In genomic region chr10:95565156-95565854, GRCm38 (mm10) we compare ENCODE assay signal across 1 mouse cellular context.
TF ChIP-seq lines count a peak whose summit lies in the region.

No protein-coding gene starts in this region.

TF ChIP-seq in CH12.LX, 34 proteins besides CTCF, POLR2A, EP300 and RAD21 (continued from another document):
- TF ChIP-seq POLR2AphosphoS2 (IDR thresholded peaks at IDR 0.05; ENCODE audit: low read depth, low read length) (no peak), ETS1 (conservative IDR thresholded peaks at IDR 0.05; ENCODE audit: low read depth, low read length) (no peak), CHD2 (IDR thresholded peaks at IDR 0.05; ENCODE audit: low read length) (no peak; the same call in 1 of the 2 replicates), SIN3A (IDR thresholded peaks at IDR 0.05; ENCODE audit: low read length) (no peak)
